Mouse (Mus musculus) kidney, postnatal 0 days (tissue): ENCODE data around the gene Pax4. TPM values are rescaled to one million over a fixed set of nuclear protein-coding genes. Genes with fewer than 3 reads are reported as not detected.
A peak's percentile ranks its signal among the peaks of the same experiment; 100 is the strongest.

Source experiments
- ATAC-seq: fragments of 200-750 bp; cut with Nextera tagmentation; replicated peaks from 2 replicates; pipeline ENCODE4 v1.8.0; 2017; ENCODE audit warnings: low read depth, moderate number of reproducible peaks, moderate TSS enrichment, moderate library complexity; ENCODE audit not compliant: low FRiP score
- DNase-seq: peaks from one replicate; pipeline ENCODE4 v3.0.0-alpha.2; 2016; ENCODE audit warnings: low spot score
- H3K27ac ChIP-seq: fragments of 300-500 bp; sonication (generic); 2 replicates; pipeline ENCODE4 v1.5.1; 2014; ENCODE audit warnings: mild to moderate bottlenecking
- H3K27me3 ChIP-seq: fragments of 300-500 bp; sonication (generic); 2 replicates; pipeline ENCODE4 v1.6.1; 2014; ENCODE audit warnings: low read length, mixed read lengths; ENCODE audit not compliant: insufficient read depth
- H3K36me3 ChIP-seq: fragments of 300-500 bp; sonication (generic); 2 replicates; pipeline ENCODE4 v1.6.1; 2014; ENCODE audit warnings: low read length, mixed read lengths; ENCODE audit not compliant: insufficient read depth
- H3K4me1 ChIP-seq: fragments of 300-500 bp; sonication (generic); replicated peaks from 2 replicates; pipeline ENCODE4 v1.6.1; 2014; ENCODE audit warnings: antibody characterized with exemption, low read length, mixed read lengths; ENCODE audit not compliant: insufficient read depth
- H3K4me2 ChIP-seq: fragments of 300-500 bp; sonication (generic); 2 replicates; pipeline ENCODE4 v1.6.1; 2014; ENCODE audit warnings: mild to moderate bottlenecking, low read length, moderate library complexity, mixed read lengths
- H3K4me3 ChIP-seq: fragments of 300-500 bp; sonication (generic); replicated peaks from 2 replicates; pipeline ENCODE4 v1.5.1; 2014; ENCODE audit warnings: low read depth, low read length
- H3K9ac ChIP-seq: fragments of 300-500 bp; sonication (generic); 2 replicates; pipeline ENCODE4 v1.6.1; 2014; ENCODE audit warnings: low read depth, low read length
- H3K9me3 ChIP-seq: fragments of 300-500 bp; sonication (generic); replicated peaks from 2 replicates; pipeline ENCODE4 v1.6.1; 2016; ENCODE audit warnings: low read length, inconsistent platforms, mixed read lengths
- CTCF ChIP-seq: IDR thresholded peaks from 2 replicates; pipeline ENCODE4 v1.5.1; 2016; ENCODE audit warnings: antibody characterized with exemption, low read depth, mild to moderate bottlenecking, moderate library complexity
- WGBS: fragments of 180-500 bp; shearing (Covaris S2); extraction: QIAGEN DNeasy Blood & Tissue Kit; methylation state at CpG from one replicate; pipeline ENCODE4 v1.1.7; 2014; 5-methylcytosine and 5-hydroxymethylcytosine counted together
- polyA plus RNA-seq: library from polyadenylated mRNA; unstranded; fragments of >200 nt; fragmentation: Nextera tagmentation; extraction: Ambion mirVana; gene quantifications from 2 replicates; pipeline ENCODE4 v1.2.1, GENCODE M21; 2015

Pax4 gene
- polyA plus RNA-seq, 1 experiment from 2014 or later = not detected

DNA sequence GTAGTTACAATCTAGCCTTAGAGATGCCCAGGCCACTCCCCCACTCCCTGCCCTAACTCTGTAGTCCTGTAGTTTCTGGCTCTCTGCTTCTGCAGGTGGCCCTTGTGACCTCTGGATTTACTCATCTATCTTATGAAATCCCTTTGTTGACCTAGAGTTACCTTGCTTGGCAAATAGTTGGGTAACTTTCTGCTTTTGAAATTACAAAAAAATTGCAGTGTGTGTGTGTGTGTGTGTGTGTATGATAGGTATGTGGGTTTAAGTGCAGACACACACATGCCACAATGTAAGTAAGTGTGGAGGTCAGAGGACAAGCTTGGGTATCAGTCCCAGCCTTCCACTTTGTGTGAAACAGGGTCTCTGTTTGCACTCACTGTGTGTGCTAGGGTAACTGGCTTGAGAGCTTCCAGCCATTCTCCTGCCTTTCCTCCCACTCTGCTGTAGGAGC is 10.1 kb upstream of the Pax4 start:
- DNase-seq = no peak
- H3K36me3 ChIP-seq = no peaks in the 10 kb centered on the region
- H3K27ac ChIP-seq = no peak overlapping the region
- no peaks in the 10 kb centered on the region for H3K4me1 ChIP-seq
- no peak overlapping the region for H3K4me3 ChIP-seq
- H3K27me3 ChIP-seq = no peaks in the 10 kb centered on the region
- H3K4me2 ChIP-seq = no peak overlapping the region
- H3K9me3 ChIP-seq = no peaks in the 10 kb centered on the region
- H3K9ac ChIP-seq = no peak overlapping the region
- TF ChIP-seq CTCF = no peak
- ATAC-seq = no peak

DNA sequence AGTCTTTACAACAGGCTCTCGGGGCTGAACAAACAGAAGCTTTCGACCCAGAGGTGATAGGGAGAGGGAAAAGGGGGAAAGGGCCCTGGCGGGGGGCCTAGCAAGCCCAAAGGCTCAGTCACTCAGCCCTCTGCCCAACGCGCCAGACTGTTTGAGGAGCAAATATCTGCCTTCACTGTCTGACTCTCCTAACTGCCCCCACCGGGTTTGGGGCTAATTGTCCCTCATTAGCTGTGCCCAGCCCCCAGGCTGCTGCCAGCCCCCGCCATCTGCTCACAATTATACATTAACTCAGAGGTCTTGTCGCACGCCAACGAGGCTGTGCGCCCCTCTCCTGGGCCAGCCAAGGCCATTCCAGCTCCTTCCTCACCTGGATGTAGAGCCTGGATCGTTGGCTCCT is 1.8 kb upstream of the Pax4 start:
- ATAC-seq (no peak), DNase-seq (no peak)
- Histone ChIP-seq H3K9me3 (no peaks in the 10 kb centered on the region), H3K9ac (no peak overlapping the region), H3K27ac (no peak overlapping the region), H3K4me3 (no peak overlapping the region), H3K4me1 (no peaks in the 10 kb centered on the region), H3K27me3 (peaks cover 19% of the 10 kb centered on the region), H3K4me2 (no peak overlapping the region), H3K36me3 (no peaks in the 10 kb centered on the region)
- no peak for TF ChIP-seq CTCF
- under 1% methylated on average over 12 of the region's 12 CpGs for WGBS

DNA sequence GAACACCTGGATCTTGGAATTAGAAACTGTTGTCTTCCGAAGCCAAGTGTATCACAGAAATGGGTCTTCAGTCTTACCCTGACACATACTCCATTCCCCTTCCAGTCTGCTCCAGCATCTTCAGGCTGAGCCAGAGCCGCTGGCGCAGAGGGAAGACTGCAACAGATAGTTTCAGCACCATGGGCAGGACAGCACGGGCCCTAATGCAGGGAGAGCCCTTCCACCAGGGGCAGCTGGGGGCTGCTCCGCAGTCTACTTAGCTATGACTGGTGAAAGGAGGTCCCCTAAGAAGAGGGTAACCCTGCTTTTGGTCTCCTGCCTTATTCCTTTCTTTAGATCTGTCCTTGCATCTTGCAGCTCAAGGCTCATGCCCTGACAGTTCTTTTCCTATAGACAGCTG is 1.3 kb upstream of the Pax4 start:
- no peak overlapping the region for H3K9ac ChIP-seq
- no peaks in the 10 kb centered on the region for H3K36me3 ChIP-seq
- no peak overlapping the region for H3K4me2 ChIP-seq
- TF ChIP-seq CTCF = peak; percentile 8; the same call in 1 of the 2 replicates
- H3K9me3 ChIP-seq = no peaks in the 10 kb centered on the region
- ATAC-seq (no peak), DNase-seq (peak; percentile 18)
- peaks cover 19% of the 10 kb centered on the region for H3K27me3 ChIP-seq
- H3K4me1 ChIP-seq = no peaks in the 10 kb centered on the region
- H3K4me3 ChIP-seq = no peak overlapping the region
- 15% methylated on average over 5 of the region's 5 CpGs for WGBS
- no peak overlapping the region for H3K27ac ChIP-seq

DNA sequence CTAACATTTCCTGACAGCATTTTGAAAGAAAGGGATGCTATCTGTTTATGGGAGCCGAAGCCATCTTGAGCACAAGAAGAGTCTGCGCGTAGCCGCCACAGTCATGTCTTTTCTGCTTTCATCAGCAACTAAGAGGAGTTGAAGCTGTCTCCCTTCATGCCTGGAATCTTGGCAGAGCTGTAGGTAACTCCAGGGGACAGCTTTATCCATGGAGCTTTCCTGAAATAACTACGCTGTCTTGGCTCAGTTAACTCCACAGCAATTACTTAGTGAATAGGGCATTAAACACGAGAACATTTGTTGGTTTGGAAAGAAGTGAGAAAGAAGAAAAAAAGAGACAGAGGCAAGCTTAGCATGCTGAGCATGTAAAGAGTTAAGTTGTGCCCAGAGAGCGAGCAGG is 1.2 kb downstream of the Pax4 start:
- H3K9ac ChIP-seq = no peak overlapping the region
- ATAC-seq = no peak
- WGBS = 71% methylated on average over 7 of the region's 7 CpGs
- H3K4me3 ChIP-seq = no peak overlapping the region
- H3K9me3 ChIP-seq = no peaks in the 10 kb centered on the region
- no peak overlapping the region for H3K4me2 ChIP-seq
- H3K36me3 ChIP-seq = no peaks in the 10 kb centered on the region
- H3K4me1 ChIP-seq = no peaks in the 10 kb centered on the region
- no peak for DNase-seq
- TF ChIP-seq CTCF = no peak
- no peak overlapping the region for H3K27ac ChIP-seq
- H3K27me3 ChIP-seq = peaks cover 19% of the 10 kb centered on the region

DNA sequence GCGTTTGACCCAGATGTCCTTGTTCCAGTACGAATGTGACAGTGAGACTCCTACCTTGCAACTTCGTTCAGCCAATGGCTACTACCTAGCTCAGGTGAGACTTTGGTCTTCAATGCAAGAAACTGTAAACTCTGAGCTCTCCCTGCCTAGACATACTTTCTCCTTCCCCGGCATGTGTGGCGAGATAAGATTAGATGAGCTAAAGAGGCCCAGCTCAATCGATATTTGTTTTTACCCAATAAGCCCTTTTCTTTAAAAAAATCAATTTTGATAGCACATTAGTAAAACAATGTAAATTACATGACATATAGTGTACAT is 17.7 kb downstream of the Pax4 start:
- H3K27ac ChIP-seq = no peak overlapping the region
- ATAC-seq (no peak), DNase-seq (no peak)
- H3K4me1 ChIP-seq = no peaks in the 10 kb centered on the region
- WGBS = 81% methylated on average over 6 of the region's 6 CpGs
- no peaks in the 10 kb centered on the region for H3K36me3 ChIP-seq
- TF ChIP-seq CTCF = no peak
- H3K4me3 ChIP-seq = no peak overlapping the region
- H3K27me3 ChIP-seq = no peaks in the 10 kb centered on the region
- H3K4me2 ChIP-seq = no peak overlapping the region
- no peaks in the 10 kb centered on the region for H3K9me3 ChIP-seq
- no peak overlapping the region for H3K9ac ChIP-seq

DNA sequence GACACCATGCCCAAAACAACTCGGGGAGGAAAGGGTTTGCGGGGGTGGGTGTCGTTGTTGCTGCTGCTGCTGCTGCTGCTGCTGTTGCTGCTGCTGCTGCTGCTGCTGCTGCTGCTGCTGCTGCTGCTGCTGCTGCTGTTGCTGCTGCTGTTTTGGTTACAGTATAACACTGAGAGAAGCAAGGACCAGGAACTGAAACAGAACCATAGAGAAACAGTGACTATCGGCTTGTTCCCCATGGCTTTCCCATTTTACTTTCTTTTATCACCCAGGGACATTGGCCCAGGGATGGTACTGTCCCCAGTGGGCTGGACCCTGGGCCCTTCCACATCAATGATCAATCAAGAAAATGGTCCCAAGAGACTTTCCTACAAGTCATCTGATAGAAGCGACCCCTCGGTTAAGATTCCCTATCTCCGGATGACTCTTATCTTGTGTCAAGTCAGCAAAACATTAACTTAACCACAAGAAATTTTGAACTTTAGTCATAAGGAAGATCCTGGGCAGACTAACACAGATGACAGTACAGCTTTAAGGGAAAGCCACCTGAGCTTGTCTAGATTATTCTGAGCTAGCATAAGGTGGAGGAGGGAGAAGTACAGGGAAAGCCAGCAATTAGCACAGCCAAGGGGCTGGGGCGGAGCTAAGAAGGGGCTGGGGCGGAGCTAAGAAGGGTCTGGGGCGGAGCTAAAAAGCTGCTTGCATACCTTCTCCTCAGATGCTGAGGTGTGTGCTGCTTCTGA is 18.2 kb downstream of the Pax4 start:
- no peaks in the 10 kb centered on the region for H3K4me1 ChIP-seq
- no peaks in the 10 kb centered on the region for H3K27me3 ChIP-seq
- 75% methylated on average over 10 of the region's 10 CpGs for WGBS
- TF ChIP-seq CTCF = no peak
- H3K9ac ChIP-seq = no peak overlapping the region
- H3K4me3 ChIP-seq = no peak overlapping the region
- no peaks in the 10 kb centered on the region for H3K9me3 ChIP-seq
- H3K36me3 ChIP-seq = peaks cover 3% of the 10 kb centered on the region; the same call in 1 of the 2 replicates
- no peak for ATAC-seq
- H3K27ac ChIP-seq = no peak overlapping the region
- no peak overlapping the region for H3K4me2 ChIP-seq
- DNase-seq = no peak

DNA sequence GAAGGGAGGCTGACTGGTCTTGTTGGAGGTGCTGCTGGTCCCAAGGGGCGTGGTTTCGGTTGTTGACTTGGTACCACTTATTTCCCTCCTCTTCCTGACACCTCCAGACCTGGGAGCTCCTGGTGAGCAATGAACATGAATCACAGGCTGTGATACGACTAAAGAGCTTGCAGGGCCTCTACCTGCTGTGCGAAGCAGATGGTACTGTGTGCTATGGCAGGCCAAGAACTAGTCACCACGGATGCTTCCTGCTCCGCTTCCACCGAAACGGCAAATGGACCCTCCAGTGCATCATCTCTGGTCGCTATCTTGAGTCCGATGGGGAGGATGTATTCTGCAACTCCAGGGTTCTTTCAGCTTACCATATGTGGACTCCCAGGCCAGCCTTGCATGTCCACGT is 19.3 kb downstream of the Pax4 start:
- H3K36me3 ChIP-seq = peaks cover 5% of the 10 kb centered on the region; the same call in 1 of the 2 replicates
- H3K4me2 ChIP-seq = no peak overlapping the region
- no peak for TF ChIP-seq CTCF
- 88% methylated on average over 11 of the region's 11 CpGs for WGBS
- no peak for DNase-seq
- no peaks in the 10 kb centered on the region for H3K4me1 ChIP-seq
- no peak for ATAC-seq
- no peak overlapping the region for H3K4me3 ChIP-seq
- no peak overlapping the region for H3K9ac ChIP-seq
- H3K27ac ChIP-seq = no peak overlapping the region
- H3K27me3 ChIP-seq = no peaks in the 10 kb centered on the region
- H3K9me3 ChIP-seq = no peaks in the 10 kb centered on the region
